Mouse (Mus musculus): Measurements from ENCODE around the gene Nes.
A peak's percentile ranks its signal among the peaks of the same experiment; 100 is the strongest.

Gene Nes

DNA sequence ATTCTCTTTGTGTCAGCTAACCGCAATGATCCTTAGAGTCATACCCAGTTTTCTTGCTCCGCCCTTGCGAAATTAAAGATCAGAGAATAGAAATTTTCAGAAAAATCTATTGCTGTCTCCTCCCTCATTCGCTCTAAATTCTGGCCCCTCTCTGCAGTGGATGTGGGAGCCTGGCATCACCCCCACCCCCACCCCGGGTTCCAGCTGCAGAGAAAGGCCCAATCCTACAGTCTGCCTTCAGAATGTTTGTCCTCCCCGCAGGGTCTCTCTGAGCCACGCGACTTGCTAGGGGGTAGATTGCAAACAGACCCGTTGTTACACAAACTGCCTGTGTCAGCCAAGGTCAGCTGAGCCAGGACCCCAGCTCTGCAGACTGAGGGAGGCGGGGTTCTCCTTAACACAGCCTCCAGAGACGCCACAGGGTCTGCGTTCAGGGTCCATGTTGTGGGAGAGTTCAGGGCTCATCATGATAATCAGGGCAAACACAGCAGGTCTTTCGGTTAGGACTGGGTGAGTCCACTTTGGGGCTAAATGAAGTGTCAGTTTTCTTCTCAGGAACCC lies 20.8 kb upstream of the Nes start:
- DNase-seq (ENCODE audit: low spot score in 2 of 2), result no peak

DNA sequence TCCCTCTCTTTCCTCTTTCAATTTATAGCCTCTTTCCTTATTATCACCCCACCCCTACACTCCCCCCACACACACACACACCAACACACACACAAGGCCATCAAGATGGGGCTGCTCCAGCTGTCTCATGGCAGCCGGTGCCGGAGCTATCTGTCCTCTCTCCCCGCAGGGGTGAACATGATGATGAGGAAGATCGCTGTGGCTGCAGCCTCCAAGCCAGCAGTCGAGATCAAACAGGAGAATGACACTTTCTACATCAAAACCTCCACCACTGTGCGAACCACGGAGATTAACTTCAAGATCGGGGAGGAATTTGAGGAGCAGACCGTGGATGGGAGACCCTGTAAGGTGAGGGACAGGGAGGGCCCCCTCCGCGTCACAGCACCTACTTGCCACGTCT lies 18.9 kb upstream of the Nes start:
- DNase-seq (ENCODE audit: low spot score in 2 of 2), result no peak

DNA sequence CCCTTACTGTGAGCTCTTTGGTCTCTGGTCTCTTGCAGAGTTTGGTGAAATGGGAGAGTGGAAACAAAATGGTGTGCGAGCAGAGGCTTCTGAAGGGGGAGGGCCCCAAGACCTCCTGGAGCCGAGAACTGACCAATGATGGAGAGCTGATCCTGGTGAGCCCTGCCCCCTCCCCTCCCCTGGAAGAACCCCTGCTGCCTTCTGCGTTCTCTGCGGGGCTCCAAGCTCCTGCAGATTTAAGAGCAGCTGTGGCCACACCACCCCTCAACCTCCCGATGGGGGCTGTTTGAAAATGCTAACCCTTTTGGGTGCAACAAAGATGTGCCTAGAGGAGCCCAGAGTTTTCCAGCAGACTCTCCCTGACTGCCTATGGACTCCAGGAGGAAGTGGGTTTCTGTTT lies 18.4 kb upstream of the Nes start:
- DNase-seq (ENCODE audit: low spot score in 2 of 2), result no peak

- no peak for DNase-seq (ENCODE audit: low spot score in 2 of 2)
Observed at GRCm38 (mm10) chr3:87958056-87958455, 12.8 kb upstream of the Nes start.

DNA sequence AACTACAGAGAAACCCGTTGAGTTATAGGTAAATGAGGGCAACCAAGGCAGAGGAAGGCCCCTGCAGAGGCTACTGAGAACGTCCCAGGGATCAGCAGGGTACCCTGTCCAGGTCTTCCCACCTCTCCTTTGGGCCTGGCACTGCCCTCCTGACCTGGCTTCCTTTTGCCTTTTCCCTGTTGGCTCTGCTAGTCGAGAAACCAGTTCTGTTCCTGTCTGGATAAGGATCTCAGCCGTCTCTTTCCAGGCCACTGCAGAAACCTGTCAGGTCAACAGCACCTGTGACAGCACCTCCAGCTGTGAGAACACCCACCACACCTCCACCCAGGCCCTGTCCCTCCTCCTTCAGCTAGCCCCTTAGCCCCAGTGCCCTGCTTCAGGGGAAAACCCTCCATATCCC lies 12.4 kb upstream of the Nes start:
- DNase-seq (ENCODE audit: low spot score in 2 of 2), result no peak

GRCm38 (mm10) chr3:87958967-87959366 lies 11.9 kb upstream of the Nes start:
- DNase-seq (ENCODE audit: low spot score in 2 of 2), result no peak

GRCm38 (mm10) chr3:87959371-87959770 lies 11.5 kb upstream of the Nes start:
- DNase-seq (ENCODE audit: low spot score in 2 of 2), result no peak

DNA sequence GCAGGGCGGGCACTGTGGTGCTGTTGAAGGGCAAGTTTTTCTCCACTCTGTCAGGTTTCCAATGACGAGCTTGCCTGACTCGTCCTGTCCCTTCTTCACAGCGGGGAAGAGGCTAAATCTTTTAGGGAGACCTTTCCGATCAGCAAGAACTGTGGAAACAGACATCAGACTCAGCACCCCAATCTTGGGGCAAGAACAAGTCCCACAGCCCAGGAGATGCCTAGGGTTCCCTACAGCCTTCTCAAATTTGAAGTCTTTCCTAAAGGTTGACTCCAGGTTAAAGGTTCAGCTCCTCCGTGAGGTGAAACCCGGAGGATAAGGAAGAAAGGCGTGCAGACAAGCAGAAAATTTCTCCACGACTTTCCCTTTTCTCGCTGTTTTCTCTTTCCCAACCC lies 10.7 kb upstream of the Nes start:
- DNase-seq (ENCODE audit: low spot score in 2 of 2), result no peak

DNA sequence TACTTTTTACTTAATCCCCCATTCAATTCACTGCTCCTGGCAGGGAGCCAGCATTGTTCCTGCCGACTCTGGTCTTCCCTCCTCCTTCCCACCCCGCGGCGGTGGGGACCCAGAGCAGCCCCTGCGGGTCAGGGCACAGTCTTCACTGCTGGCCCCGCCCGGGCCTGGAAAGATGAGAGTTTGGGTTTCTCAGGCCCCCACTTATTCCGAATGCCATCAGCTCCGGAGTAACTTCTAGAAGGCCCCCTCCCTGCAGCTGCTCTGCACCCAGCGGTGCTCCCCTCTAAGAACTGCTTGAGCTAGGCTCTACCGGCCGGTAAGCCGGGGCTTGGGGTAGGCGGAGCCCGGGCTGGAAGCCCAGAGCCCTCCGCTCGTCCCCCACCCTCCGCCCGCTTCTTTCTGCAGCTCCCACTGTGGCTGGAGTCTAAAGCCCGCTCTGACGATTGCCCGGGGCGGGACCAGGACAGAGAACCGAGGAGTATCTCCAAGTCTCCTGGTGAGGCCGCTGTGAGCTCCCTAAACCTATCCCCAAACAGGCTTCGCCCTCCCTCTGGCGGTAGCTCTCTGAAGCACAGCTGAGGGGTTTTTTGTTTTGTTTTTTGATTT lies 10.2 kb upstream of the Nes start:
- DNase-seq (ENCODE audit: low spot score in 2 of 2), result peak; percentile 69 to 84

DNA sequence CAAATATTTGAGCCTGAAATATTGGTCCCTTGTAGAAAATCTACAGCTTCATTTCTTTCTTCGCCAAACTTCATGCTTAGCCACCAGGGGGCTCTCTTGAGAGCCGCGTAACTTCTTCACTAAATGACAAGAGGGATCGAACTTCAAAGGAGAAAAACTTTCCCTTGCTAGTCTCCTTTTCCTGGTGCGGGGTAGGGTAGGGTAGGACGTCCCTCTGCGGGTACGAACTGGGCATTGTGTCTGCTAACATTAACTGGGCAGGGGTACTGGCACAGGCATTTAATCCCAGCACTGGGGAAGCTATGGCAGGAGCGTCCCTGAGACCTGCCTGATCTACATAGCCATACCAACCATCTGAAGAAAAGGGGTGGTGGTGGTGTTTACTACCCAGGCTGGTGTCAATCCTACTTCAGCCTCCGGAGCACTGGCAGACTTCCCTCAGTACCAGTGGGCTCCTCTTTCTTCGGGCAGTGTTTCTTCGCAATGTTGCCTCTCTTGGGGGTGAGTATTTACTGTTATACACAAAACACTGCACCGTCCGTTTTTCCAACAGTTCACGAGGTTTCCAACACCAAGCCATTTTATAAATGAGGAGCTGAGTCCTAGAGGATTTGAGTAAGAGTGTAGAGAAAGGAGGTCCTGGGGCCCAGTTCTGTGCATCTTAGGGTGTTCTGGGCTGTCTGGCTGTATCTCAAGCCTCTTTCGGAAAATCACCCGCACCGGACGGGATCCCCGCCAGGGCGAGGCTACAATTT lies 517 bp upstream of the Nes start:
- peak in 1 of 2 experiments; percentile 31 for DNase-seq (ENCODE audit: low spot score in 2 of 2)

DNA sequence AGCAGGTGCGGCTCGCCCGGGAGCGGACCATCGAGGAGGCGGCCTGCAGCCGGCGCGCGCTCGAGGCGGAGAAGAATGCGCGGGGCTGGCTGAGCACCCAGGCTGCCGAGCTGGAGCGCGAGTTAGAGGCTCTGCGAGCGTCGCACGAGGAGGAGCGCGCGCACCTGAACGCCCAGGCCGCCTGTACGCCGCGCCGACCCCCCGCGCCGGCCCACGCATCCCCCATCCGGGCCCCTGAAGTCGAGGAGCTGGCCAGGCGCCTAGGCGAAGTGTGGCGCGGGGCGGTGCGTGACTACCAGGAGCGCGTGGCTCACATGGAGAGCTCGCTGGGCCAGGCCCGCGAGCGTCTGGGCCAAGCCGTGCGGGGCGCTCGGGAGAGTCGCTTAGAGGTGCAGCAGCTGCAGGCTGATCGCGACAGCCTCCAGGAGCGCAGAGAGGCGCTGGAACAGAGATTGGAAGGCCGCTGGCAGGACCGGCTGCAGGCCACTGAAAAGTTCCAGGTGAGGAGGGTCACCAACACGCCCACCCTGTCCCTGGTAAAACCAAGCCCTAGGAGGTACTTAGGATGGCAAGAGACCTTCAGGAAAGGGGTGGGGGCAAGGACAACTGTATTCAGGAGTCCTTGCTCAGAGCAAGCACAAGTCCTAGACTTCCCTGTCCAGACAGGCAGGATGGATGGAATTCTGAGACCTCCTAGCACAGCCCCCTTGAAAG lies 768 bp downstream of the Nes start:
- DNase-seq (ENCODE audit: low spot score in 2 of 2), result no peak

GRCm38 (mm10) chr3:87972203-87972664 lies 1.4 kb downstream of the Nes start:
- no peak for DNase-seq (ENCODE audit: low spot score in 2 of 2)

DNA sequence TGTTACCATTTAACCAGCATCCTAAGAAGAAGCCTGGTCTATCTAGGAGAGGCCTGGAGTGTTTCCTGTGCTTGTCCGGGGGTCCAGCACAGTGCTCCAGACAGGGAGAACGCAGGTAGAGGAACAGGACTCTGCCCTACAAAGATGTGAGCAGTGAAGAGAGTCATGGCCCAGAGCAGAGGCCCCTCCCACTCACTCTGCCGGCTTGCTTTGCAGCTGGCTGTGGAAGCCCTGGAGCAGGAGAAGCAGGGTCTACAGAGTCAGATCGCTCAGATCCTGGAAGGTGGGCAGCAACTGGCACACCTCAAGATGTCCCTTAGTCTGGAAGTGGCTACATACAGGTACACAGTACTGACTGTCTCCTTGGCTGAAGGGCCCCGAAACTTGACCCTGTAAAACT lies 1.9 kb downstream of the Nes start:
- no peak for DNase-seq (ENCODE audit: low spot score in 2 of 2)

- peak in 1 of 2 experiments; percentile 52 for DNase-seq (ENCODE audit: low spot score in 2 of 2)
Observed at GRCm38 (mm10) chr3:87973593-87974380, 2.9 kb downstream of the Nes start.

DNA sequence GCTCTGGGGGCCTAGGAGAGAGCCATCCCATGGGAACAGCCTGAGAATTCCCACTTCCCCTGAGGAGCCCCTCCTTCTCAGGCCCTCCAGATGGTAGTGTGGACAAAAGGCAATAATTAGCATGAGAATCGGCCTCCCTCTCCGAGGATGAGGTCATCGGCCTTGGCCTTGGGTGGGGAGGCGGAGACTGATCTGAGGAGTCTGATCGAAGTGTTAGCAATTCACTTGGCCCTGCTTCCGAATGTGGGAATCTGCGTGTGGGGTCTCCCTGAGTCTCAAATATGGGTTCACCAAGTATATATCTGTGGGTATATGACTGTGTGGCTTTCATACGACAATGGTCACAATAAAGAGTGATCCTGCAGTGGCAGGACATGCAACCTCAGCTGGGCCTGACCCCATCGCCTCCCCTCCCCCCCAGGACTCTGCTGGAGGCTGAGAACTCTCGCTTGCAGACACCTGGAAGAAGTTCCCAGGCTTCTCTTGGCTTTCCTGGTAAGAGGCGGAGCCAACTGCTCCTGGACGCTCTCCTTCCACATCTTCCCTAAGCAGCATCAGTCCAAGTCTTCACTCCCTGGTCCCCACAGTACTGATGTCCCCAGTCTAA lies 3.6 kb downstream of the Nes start:
- peak in 1 of 2 experiments; percentile 56 for DNase-seq (ENCODE audit: low spot score in 2 of 2)

- peak in 1 of 2 experiments; percentile 56 for DNase-seq (ENCODE audit: low spot score in 2 of 2)
Observed at GRCm38 (mm10) chr3:87979493-87979892, 8.6 kb downstream of the Nes start.

GRCm38 (mm10) chr3:87980085-87980484 lies 9.2 kb downstream of the Nes start:
- peak in 1 of 2 experiments; percentile 51 for DNase-seq (ENCODE audit: low spot score in 2 of 2)

- DNase-seq (ENCODE audit: low spot score in 2 of 2), result peak in 1 of 2 experiments; percentile 55
Observed at GRCm38 (mm10) chr3:87980728-87981127, 9.8 kb downstream of the Nes start.

DNA sequence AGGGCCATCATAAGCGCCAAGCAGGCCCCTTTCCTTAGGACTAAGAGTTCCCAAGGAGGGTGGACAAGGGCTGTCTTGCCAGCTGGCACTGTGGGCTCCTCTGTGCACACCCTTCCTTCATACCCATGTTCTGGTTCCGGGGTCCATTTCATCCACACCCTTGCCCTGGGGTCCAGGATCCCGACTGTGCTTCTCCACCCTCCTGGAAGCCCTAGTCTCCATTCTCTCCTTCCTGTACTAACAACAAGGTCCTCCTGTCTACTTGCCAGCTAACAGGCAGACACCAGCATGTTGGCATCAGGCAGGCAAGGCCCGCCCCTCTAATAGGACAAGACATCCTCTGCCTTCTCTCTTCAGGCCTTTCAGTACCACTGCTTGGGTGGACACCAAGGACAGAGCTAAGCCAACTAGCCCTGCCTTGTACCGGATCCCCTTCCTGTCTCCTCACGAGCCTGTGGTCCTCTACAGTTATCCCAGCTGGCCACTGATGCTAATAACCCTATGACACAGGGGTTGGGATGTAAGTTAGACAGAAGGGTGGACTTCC lies 10.4 kb downstream of the Nes start:
- DNase-seq (ENCODE audit: low spot score in 2 of 2), result no peak

- DNase-seq (ENCODE audit: low spot score in 2 of 2), result no peak
Observed at GRCm38 (mm10) chr3:87981894-87982835, 11.3 kb downstream of the Nes start.
